Mouse (Mus musculus): ENCODE data around the gene Hspd1. TPM values are rescaled to one million over a fixed set of nuclear protein-coding genes. Genes with fewer than 3 reads are reported as not detected.
A peak's percentile ranks its signal among the peaks of the same experiment; 100 is the strongest.

Hspd1 gene
- total RNA-seq, 2 experiments from 2014 or later: 363 to 379 TPM

- DNase-seq: no peak
These were observed 48.1 kb downstream of the Hspd1 start for GRCm38 (mm10) chr1:55039944-55040343.

DNA sequence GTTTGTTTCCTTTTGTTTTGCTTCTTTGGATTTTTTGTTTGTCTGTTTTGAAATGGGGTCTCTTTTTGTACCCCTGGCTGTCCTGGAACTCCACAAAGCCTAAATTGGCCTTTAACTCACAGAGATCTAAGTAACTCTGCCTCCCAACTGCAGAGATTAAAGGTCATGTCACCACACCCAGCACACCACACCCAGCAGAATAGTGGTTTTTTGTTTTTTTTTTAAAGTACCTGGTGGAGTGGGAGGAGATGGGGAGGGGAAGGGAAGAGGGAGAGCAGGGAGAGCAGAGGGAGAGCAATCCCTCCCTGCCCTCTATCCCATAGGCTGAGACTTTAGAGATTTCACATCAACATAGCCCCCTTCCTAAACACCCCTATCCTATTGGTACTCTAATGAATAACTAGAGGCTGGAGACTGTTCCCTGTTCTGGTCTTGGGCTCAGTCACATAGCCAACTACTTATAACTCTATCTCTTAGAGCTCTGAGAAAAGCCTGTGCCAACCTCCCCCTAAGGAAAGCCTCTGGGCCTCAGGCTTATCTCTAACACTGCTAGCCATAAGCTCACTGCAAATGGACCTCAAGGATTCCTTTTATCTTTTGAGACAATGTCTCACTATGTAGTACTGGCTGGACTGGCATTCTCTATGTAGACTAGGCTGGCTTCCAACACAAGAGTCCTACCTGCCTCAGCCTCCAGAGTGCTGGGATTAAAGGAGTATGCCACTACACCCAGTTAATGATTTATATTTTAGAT is 56.8 kb downstream of the Hspd1 start:
- DNase-seq: no peak

DNA sequence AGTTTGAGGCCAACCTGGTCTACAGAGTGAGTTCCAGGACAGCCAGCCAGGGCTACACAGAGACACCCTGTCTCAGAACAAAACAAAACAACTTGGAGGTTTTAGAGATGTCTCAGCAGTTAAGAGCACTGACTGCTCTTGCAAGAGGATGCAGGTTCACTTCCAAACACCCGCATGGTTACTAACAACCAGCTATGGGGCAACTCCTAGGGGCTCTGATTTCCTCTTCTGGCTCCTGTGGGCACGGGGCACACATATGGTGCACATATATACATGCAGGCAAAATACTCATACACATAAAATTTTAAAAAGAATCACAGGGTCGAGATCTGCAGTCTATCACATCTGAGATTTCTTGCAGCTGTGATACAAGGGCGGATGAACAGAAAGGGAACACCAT is 58.6 kb downstream of the Hspd1 start:
- no peak for DNase-seq

DNA sequence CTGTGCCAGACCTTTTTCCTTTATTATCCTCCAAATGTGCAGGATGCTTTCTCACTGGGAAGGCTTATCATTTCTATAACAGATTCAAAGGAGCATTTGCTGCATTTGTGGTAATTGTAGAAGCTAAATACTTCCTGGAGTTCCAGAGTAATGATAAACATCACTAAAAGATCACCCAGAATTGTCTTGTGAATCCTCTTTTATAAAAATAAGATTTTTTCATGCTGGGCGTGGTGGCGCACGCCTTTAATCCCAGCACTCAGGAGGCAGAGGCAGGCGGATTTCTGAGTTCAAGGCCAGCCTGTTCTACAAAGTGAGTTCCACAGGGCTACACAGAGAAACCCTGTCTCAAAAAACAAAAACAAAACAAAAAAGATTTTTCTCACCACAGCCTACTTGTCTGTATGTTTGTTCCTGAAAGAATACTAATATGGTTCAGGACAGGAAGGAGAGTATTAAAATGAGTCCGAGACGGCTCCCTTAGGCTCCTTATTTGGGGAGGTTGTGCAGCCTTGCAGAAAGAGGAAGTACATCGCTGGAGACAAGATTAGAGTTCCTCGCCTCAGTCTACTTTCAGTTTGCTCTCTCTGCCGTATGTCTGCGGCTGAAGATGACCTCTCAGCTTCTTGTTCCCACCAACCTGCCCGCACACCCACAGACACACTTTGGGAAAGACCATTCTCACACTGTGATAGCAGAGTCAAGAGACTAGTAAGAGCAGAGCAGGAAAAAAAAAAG is 59.4 kb downstream of the Hspd1 start:
- DNase-seq: peak; percentile 7

- no peak for DNase-seq
These were observed 60.1 kb downstream of the Hspd1 start for GRCm38 (mm10) chr1:55027966-55028365.

Other genes with a start within 250 kb of the Hspd1 start
- 10 to 100 TPM; 18.0 to 20.9 TPM for gene Ankrd44, start 161.9 kb downstream of the Hspd1 start, total RNA-seq (2021)
- gene Sf3b1, start 60.8 kb downstream of the Hspd1 start, total RNA-seq (2021): 100 to 1,000 TPM; 130 to 143 TPM
- gene Coq10b, start 35.5 kb downstream of the Hspd1 start, total RNA-seq (2021): 10 to 100 TPM; 36.7 to 37.6 TPM
- gene Hspe1, start 111 bp downstream of the Hspd1 start, total RNA-seq (2021): 100 to 1,000 TPM; 142 to 148 TPM
- gene Mob4, start 43.0 kb upstream of the Hspd1 start, total RNA-seq (2021): 10 to 100 TPM; 45.8 to 48.8 TPM
- gene Rftn2, start 138.5 kb upstream of the Hspd1 start, total RNA-seq (2021): 10 to 100 TPM; 13.7 to 15.0 TPM
- 1 to 10 TPM; 5.1 to 5.5 TPM for gene Mars2, start 148.9 kb upstream of the Hspd1 start, total RNA-seq (2021)

All from heart, postnatal 4 days (tissue).